Mouse (Mus musculus): ENCODE results near the gene Olfr780. TPM values are rescaled to one million over a fixed set of nuclear protein-coding genes. Genes with fewer than 3 reads are reported as not detected.

Gene Olfr780
- polyA plus RNA-seq, 1 experiment from 2014 or later, result not detected

Other genes starting within 250 kb of the Olfr780 start
- not detected in 2 replicates for gene Olfr766-ps1, start 249.1 kb upstream of the Olfr780 start, polyA plus RNA-seq (2014; fragmentation: Nextera tagmentation; extraction: Ambion mirVana)
- not detected in 2 replicates for gene Olfr767, start 235.2 kb upstream of the Olfr780 start, polyA plus RNA-seq (2014; fragmentation: Nextera tagmentation; extraction: Ambion mirVana)
- not detected in 2 replicates for gene Olfr768, start 218.7 kb upstream of the Olfr780 start, polyA plus RNA-seq (2014; fragmentation: Nextera tagmentation; extraction: Ambion mirVana)
- not detected in 2 replicates for gene Olfr769, start 200.3 kb upstream of the Olfr780 start, polyA plus RNA-seq (2014; fragmentation: Nextera tagmentation; extraction: Ambion mirVana)
- gene Olfr770, start 179.1 kb upstream of the Olfr780 start, polyA plus RNA-seq (2014; fragmentation: Nextera tagmentation; extraction: Ambion mirVana), result not detected in 2 replicates
- not detected in 2 replicates for gene Olfr771, start 153.4 kb upstream of the Olfr780 start, polyA plus RNA-seq (2014; fragmentation: Nextera tagmentation; extraction: Ambion mirVana)
- not detected in 2 replicates for gene Olfr772, start 140.2 kb upstream of the Olfr780 start, polyA plus RNA-seq (2014; fragmentation: Nextera tagmentation; extraction: Ambion mirVana)
- not detected in 2 replicates for gene Olfr773, start 130.7 kb upstream of the Olfr780 start, polyA plus RNA-seq (2014; fragmentation: Nextera tagmentation; extraction: Ambion mirVana)
- gene Olfr774, start 81.9 kb upstream of the Olfr780 start, polyA plus RNA-seq (2014; fragmentation: Nextera tagmentation; extraction: Ambion mirVana), result not detected in 2 replicates
- not detected in 2 replicates for gene Olfr775, start 69.7 kb upstream of the Olfr780 start, polyA plus RNA-seq (2014; fragmentation: Nextera tagmentation; extraction: Ambion mirVana)
- gene Olfr776, start 59.0 kb upstream of the Olfr780 start, polyA plus RNA-seq (2014; fragmentation: Nextera tagmentation; extraction: Ambion mirVana), result not detected in 2 replicates
- gene Olfr777, start 46.6 kb upstream of the Olfr780 start, polyA plus RNA-seq (2014; fragmentation: Nextera tagmentation; extraction: Ambion mirVana), result not detected in 2 replicates
- not detected in 2 replicates for gene Olfr781, start 10.7 kb downstream of the Olfr780 start, polyA plus RNA-seq (2014; fragmentation: Nextera tagmentation; extraction: Ambion mirVana)
- gene Olfr782, start 30.7 kb downstream of the Olfr780 start, polyA plus RNA-seq (2014; fragmentation: Nextera tagmentation; extraction: Ambion mirVana), result not detected in 2 replicates
- gene Olfr784, start 66.0 kb downstream of the Olfr780 start, polyA plus RNA-seq (2014; fragmentation: Nextera tagmentation; extraction: Ambion mirVana), result 0.06 and 0.14 TPM in 2 replicates
- gene Olfr785, start 87.3 kb downstream of the Olfr780 start, polyA plus RNA-seq (2014; fragmentation: Nextera tagmentation; extraction: Ambion mirVana), result not detected in 2 replicates
- gene Olfr786, start 109.2 kb downstream of the Olfr780 start, polyA plus RNA-seq (2014; fragmentation: Nextera tagmentation; extraction: Ambion mirVana), result not detected in 2 replicates
- gene Olfr787, start 143.7 kb downstream of the Olfr780 start, polyA plus RNA-seq (2014; fragmentation: Nextera tagmentation; extraction: Ambion mirVana), result not detected in 2 replicates
- not detected in 2 replicates for gene Olfr788, start 152.9 kb downstream of the Olfr780 start, polyA plus RNA-seq (2014; fragmentation: Nextera tagmentation; extraction: Ambion mirVana)
- gene Olfr789, start 166.6 kb downstream of the Olfr780 start, polyA plus RNA-seq (2014; fragmentation: Nextera tagmentation; extraction: Ambion mirVana), result not detected in 2 replicates
- not detected in 2 replicates for gene Olfr790, start 180.4 kb downstream of the Olfr780 start, polyA plus RNA-seq (2014; fragmentation: Nextera tagmentation; extraction: Ambion mirVana)
- gene Olfr791, start 203.7 kb downstream of the Olfr780 start, polyA plus RNA-seq (2014; fragmentation: Nextera tagmentation; extraction: Ambion mirVana), result not detected in 2 replicates
- gene Olfr792, start 221.0 kb downstream of the Olfr780 start, polyA plus RNA-seq (2014; fragmentation: Nextera tagmentation; extraction: Ambion mirVana), result not detected in 2 replicates
- not detected in 2 replicates for gene Olfr794, start 249.5 kb downstream of the Olfr780 start, polyA plus RNA-seq (2014; fragmentation: Nextera tagmentation; extraction: Ambion mirVana)

All from midbrain, embryonic 11.5 days (tissue).